Mouse (Mus musculus) erythroblast, embryonic 14.5 days (primary cell): ENCODE measurements around the gene Nle1.

Experiments used
- GATA1 ChIP-seq: IDR thresholded peaks from 2 replicates; pipeline ENCODE4 v1.6.1; 2012; ENCODE audit warnings: low read length, inconsistent platforms, mixed read lengths
- TAL1 ChIP-seq: IDR thresholded peaks from 3 replicates; pipeline ENCODE4 v1.6.1; 2012; ENCODE audit warnings: low read length, inconsistent platforms, mixed read lengths

- TF ChIP-seq GATA1 (no peak), TAL1 (no peak)
These were observed 52.2 kb downstream of the Nle1 start for GRCm38 (mm10) chr11:82856032-82856431.
